Mouse (Mus musculus): ENCODE data around the gene Pnck.

Gene Pnck

DNA sequence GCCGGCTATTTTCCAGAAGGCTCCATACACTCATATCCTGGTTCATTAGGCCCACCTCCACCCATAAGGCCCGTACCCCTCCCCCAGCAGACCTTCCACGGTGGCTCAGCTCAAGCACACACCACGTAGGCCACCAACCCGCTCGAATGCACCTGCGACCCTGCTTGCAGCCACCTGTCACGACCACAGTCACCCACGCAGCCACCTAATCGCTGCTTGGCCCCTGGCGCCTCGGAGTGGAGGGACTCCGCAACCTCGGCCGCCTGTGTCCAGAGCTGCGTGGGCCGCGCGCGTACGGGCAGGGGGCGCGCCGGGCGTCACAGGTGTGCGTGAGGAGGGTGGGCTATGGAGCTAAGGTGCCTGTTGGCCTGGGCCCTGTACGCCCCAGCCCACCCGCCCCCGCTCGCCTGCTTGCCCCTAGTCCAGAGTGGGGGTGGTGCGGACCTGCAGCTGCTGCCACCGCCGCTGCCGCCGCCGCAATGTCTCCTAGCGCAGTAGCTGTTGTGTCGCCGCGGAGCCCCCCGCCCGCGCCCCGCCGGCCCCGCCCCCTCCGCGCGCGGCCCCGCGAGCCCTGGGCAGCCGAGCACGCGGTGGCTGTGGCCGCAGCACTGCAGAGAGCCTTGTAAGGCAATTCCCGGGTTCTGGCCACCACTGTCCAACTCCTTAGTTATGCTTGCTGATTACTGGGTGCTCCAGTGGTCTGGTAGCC is at the start of gene Pnck:
Gene Pnck, minus strand, starts transcription at position 543 of the 709 bp plus-strand sequence.
- DNase-seq (ENCODE audit: low spot score): no peak

DNA sequence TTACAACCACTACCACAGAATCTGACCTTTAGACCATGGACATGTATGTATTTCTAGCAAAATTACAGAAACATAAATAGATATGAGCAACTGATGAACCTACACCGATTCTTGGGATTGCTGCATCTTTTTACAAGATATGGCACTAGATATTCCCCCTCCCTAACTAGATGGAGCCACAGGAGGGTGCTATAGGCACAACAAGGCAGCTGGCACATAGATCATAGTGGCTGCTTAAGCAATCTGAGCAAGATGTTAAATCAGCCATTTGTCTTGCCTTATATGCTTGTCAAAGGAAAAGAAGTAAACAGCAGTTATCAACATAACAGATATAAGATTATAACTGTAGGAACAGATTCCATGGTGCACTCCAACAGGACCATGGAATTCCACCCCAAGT is 40.6 kb upstream of the Pnck start:
- DNase-seq (ENCODE audit: low spot score): no peak

DNA sequence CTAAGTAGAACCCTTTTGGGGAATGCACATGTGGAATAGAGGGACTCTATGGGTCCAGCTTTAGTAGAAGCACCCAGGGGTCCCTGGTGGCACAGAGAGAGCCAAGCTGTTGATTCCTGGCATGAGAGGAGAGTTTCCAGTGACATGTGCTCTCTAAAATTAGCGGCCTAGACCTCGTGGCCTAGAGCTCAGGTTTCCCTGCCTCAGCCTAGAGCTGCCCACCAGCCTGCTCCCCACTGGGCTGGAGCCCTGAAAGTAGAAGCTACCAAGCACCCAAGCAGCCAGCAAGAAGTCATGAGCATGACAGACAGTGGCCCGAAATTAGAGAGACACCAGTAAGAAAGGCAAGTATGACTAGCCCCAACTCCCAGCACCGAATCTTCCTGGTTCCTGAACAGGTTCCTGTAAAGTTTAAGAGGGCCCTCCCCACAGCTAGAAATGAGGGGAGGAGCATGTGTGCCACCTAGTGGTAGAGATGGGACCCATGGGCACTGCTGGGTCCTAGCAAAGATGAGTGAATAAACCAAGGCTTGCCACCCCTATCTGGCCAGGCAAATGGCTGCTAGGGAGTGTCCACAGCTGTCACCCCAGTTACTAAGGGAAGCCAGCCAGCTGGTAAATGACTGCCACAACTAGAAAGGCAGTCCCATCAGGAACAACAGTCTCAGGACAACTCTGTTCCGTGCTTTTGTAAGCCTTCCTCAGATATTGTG is 31.2 kb upstream of the Pnck start:
- DNase-seq (ENCODE audit: low spot score): no peak

DNA sequence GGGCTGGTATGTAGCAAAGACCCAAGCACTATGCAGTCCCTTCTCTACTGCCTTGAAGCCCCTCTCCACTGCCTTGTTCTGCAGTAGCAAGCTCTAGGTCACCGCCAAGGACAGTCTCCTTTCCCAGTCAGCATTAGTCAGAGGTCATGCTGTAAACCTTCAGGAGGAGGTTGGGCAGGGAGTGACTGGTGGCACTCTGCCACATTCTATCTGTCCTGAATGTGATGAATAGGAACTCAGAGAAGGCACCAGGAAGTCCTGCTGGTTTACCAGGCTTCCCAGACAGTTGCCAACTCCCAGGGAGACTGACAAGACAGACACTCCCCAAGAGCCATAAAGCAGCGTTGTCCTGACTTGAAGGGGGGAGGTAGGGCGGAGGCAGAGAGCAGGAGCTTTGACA is 25.7 kb upstream of the Pnck start:
- DNase-seq (ENCODE audit: low spot score): peak; percentile 48

DNA sequence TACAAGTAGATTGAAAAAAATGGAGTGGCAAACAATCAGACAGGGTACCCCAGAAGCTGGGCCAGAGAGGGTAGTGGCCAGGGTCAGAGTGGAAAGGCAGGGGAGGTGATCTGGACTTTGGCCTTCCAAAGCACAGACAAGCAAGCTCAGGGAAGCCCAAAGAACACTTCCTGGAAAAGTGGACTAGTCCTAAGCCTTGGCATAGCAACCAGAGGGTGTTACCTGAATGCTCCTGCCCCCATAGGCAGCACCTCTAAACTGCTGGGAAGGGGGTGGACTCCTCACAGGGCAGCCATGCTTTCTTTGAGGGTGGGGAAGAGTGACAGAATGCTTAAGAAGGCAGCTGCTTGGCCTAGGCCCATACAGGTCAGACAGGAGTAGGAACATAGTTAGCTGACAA is 25.1 kb upstream of the Pnck start:
- no peak for DNase-seq (ENCODE audit: low spot score)

- no peak for DNase-seq (ENCODE audit: low spot score)
Measured at GRCm38 (mm10) chrX:73684156-73684555, 24.2 kb upstream of the Pnck start.

DNA sequence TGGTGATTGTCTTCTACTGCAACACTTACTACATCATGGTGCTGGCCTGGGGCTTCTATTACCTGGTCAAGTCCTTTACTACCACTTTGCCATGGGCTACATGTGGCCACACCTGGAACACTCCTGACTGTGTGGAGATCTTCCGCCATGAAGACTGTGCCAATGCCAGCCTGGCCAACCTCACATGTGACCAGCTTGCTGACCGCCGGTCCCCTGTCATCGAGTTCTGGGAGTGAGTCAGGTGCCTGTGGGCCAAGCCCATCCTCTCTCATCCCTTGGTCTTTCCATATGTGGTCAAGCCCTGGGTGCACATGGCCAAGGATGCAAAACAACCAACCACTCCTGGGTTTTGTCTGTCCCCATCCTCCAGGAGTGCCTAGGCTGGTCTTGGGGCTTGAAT is 16.8 kb upstream of the Pnck start:
- no peak for DNase-seq (ENCODE audit: low spot score)

DNA sequence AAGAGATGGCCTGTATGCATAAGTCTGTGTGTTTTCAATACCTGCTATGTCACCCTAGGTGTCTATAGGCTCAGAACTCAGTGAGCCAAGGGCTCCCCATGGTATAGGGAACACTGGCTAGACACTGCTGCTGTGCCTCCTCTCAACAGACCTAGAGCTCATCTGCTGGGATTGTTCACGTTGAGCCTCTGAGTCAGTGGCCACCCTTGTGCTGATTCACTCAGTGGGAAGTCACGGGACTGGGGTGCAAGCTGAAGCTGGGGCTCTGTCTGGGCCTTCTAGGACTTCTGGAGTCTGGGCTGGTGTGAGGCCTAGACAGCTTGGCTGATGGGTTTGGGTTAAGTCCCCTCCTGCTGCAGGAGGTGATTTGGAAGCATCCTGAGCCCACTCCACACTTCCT is 15.3 kb upstream of the Pnck start:
- DNase-seq (ENCODE audit: low spot score): no peak

DNA sequence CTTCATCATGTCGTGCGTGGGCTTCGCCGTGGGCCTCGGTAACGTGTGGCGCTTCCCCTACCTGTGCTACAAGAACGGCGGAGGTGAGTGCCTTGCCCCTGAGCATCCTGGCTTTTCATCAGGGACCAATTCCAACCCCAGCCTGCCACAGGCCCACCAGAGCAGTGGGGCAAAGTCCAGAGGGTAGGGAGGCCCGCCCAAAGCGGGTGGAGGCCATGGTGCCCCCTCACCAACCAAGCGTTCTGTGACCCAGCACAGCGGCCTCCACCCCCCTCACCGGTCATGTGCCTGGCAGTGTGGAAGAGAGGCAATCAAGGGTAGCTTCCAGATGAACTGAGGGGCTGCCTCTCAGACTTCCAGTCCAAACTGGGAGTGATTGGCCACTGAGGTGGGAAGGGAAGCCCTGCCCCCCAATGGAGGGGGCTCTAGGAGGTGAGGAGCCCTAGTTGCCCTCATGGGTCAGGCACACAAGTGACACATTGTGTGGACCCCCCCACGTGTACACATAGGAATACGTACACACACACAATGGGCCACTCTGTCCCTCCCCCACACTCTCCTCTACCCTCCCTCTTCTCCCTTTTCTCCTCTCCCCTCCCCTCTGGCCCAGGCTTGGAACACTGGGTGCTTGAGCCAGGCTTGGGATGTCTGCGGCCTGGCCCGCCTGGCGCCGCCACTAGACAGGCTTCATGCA is 14.2 kb upstream of the Pnck start:
- no peak for DNase-seq (ENCODE audit: low spot score)

GRCm38 (mm10) chrX:73673619-73673967 is 13.7 kb upstream of the Pnck start:
- DNase-seq (ENCODE audit: low spot score): no peak

GRCm38 (mm10) chrX:73672879-73673618 is 13.1 kb upstream of the Pnck start, which contains the start of gene Slc6a8:
TSS of gene Slc6a8 (plus strand) at chrX:73673150.
- no peak for DNase-seq (ENCODE audit: low spot score)

- no peak for DNase-seq (ENCODE audit: low spot score)
Measured at GRCm38 (mm10) chrX:73672031-73672431, 12.1 kb upstream of the Pnck start.

GRCm38 (mm10) chrX:73663143-73663542 is 3.2 kb upstream of the Pnck start:
- no peak for DNase-seq (ENCODE audit: low spot score)

GRCm38 (mm10) chrX:73660284-73660665 is 358 bp upstream of the Pnck start:
- DNase-seq (ENCODE audit: low spot score): no peak

DNA sequence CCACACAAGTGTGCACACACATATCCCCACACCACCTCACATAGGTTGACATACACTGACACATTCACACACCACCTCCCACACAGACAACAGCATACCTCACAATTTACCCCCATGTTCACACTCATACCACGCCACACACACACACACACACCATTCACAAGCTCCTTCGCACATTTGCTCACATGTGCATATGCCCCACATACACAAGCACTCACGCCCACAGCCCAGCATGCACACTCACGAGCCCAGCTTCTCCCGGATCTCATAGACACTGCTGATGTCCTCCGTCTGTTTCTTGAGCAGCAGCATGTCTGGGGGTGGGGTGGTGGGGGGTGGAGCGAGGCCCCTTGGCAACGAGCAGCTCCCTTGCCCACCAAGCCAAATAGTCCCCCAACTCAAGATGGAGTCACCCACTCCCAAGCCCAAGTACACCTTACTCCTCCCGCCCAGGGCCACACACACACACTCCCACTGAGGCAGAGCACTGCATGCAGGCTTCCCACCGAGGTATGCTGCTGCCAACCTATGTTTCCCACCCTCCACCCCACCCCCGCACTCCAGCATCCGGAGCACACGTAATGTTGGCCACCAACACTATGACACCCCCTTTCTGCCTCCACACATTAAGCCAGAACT is 862 bp downstream of the Pnck start:
- no peak for DNase-seq (ENCODE audit: low spot score)

DNA sequence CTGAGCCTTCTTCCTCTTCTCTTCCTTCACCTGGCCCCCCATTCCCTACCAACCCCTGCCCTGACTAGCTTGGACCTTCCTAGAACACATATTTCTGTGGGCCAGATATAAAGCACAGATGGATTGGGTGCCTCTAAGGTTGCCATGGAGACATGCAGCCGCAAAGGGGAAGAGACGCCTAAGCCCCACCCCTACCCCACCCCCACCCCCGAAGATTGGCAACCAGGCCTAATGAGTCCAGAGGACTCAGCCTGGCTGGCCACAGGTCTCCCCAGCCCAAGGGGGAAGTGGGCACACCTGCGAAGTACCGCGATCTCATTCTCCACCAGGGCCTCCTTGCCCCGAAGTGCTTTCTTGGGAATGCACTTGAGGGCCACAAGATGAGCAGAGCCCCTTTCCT is 1.5 kb downstream of the Pnck start:
- DNase-seq (ENCODE audit: low spot score): no peak

DNA sequence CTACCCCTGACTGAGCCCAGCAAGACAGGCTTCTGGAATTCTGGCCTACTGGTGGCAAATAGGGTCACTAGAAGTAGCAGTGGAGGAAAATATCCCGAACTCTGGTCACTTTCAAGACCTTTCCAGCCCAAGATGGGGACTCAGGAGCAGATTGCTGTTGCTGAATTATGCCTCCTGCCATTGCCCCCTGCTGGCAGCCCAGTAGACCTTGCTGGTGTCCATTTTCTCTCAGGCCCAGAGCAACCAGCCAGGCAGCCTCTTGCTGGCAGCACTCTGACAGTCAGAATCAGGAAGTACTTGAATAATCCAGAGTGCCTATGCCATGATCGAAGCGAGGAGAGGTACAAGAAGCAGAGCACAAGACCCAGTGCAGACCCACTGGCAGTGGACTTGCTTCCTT is 4.4 kb downstream of the Pnck start:
- DNase-seq (ENCODE audit: low spot score): no peak

GRCm38 (mm10) chrX:73654177-73654576 is 5.7 kb downstream of the Pnck start:
- no peak for DNase-seq (ENCODE audit: low spot score)

GRCm38 (mm10) chrX:73653392-73653791 is 6.5 kb downstream of the Pnck start:
- no peak for DNase-seq (ENCODE audit: low spot score)

DNA sequence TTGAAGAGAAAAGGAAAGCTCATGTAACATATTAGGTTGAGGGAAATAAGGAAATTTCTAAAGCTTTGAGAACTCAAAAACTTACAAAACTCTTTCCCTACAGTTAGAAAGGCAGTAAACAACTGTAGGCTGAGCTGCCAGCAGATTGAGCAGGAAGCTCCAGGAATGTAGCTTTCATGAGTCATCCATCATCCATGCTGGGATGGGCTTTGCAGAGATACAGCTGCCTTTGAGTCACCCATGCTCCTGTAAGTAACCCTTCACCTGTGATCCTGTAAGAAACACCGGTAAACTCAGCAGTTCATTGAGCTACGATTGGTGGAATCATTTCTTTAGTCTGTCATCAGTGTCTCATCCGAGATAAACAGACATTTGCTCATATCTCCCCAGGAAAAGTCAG is 9.0 kb downstream of the Pnck start:
- no peak for DNase-seq (ENCODE audit: low spot score)

GRCm38 (mm10) chrX:73645121-73645520 is 14.8 kb downstream of the Pnck start:
- no peak for DNase-seq (ENCODE audit: low spot score)

DNA sequence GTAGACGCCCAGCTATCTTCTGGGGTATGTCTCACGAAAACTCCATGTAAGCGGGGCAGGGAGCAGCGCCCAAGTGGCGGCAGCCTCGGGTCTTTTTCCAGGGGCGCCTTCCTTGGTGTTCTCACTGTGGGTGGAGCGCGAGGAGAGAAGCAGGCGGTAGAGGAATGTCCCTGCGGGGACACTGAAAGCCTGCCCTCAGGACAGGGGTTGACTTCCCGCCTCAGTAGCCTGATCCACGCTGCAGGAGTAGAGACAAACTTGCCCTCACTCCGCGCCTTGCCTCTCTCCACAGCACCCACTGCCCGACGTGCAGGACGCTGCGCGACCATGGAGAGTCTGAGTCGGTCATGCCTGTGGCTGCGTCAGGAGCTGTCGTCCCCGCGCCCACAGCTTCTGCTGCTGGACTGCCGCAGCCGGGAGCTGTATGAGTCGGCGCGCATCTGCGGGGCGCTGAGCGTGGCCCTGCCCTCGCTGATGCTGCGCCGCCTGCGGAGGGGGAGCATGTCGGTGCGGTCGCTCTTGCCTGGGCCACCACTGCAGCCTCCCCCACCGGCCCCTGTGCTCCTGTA is 19.9 kb downstream of the Pnck start:
- no peak for DNase-seq (ENCODE audit: low spot score)
